Mouse (Mus musculus): ENCODE data around the gene Klhdc9. TPM values are rescaled to one million over a fixed set of nuclear protein-coding genes. Genes with fewer than 3 reads are reported as not detected.
A peak's percentile ranks its signal among the peaks of the same experiment; 100 is the strongest.

Gene Klhdc9
- total and polyA plus RNA-seq, 2 experiments from 2014 or later, result 4.0 to 6.4 TPM

- Histone ChIP-seq H3K36me3 (ENCODE audit: insufficient read depth, low read length) (peaks cover 14% of the 10 kb centered on the region), H3K27ac (ENCODE audit: low read depth, low read length) (peak overlapping the region; percentile 77), H3K9ac (replicated peaks; ENCODE audit: low read length, poor library complexity, severe bottlenecking) (peak overlapping the region; percentile 71), H3K4me3 (ENCODE audit: low read depth, low read length) (peak overlapping the region; percentile 50), H3K4me2 (ENCODE audit: low read depth, low read length, poor library complexity, severe bottlenecking) (peak overlapping the region; percentile 83), H3K9me3 (ENCODE audit: low read length) (peaks cover 3% of the 10 kb centered on the region; the same call in 1 of the 2 replicates), H3K27me3 (ENCODE audit: insufficient read depth, low read length) (no peaks in the 10 kb centered on the region), H3K4me1 (ENCODE audit: insufficient read depth, low read length) (0 out of 2 replicates have a peak, but pooled peaks cover 4% of the 10 kb centered on the region)
- peak; percentile 97 for TF ChIP-seq CTCF (IDR thresholded peaks at IDR 0.05)
- WGBS, result 28% methylated on average over 16 of the region's 16 CpGs
- ATAC-seq (ENCODE audit: low FRiP score) (peak; percentile 75), DNase-seq (ENCODE audit: low spot score) (peak; percentile 90)
Observed at GRCm38 (mm10) chr1:171361106-171362103, 807 bp upstream of the Klhdc9 start.

DNA sequence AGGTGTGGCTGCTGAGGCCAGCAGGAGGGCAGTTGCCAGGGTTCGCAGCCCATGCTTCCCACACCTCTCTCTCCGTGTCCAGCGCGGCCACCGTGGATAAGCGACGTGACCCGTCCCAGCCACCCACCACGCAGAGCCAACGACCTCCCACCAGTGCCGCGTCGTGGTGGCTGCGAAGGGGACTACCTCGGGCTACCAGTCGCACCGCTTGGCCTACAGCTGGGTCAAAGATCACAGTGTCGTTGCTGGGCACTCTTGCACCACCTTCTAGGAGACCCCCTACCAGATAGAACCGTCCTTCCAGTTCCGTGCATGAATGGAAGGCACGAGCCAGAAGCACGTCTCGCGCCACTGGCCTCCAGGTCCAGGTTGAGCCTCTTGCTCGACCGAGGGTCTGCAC, 345 bp downstream of the Klhdc9 start:
- DNase-seq (ENCODE audit: low spot score) (no peak), ATAC-seq (ENCODE audit: low FRiP score) (peak; percentile 48; the same call in 1 of the 2 replicates)
- TF ChIP-seq CTCF (IDR thresholded peaks at IDR 0.05), result no peak
- H3K9ac ChIP-seq (replicated peaks; ENCODE audit: low read length, poor library complexity, severe bottlenecking), result peak overlapping the region; percentile 68
- H3K27ac ChIP-seq (ENCODE audit: low read depth, low read length), result peak overlapping the region; percentile 77
- peak overlapping the region; percentile 83 for H3K4me2 ChIP-seq (ENCODE audit: low read depth, low read length, poor library complexity, severe bottlenecking)
- H3K4me3 ChIP-seq (ENCODE audit: low read depth, low read length), result peak overlapping the region; percentile 50
- peaks cover 3% of the 10 kb centered on the region; the same call in 1 of the 2 replicates for H3K9me3 ChIP-seq (ENCODE audit: low read length)
- H3K36me3 ChIP-seq (ENCODE audit: insufficient read depth, low read length), result peaks cover 14% of the 10 kb centered on the region
- H3K4me1 ChIP-seq (ENCODE audit: insufficient read depth, low read length), result 0 out of 2 replicates have a peak, but pooled peaks cover 4% of the 10 kb centered on the region
- 8% methylated on average over 26 of the region's 26 CpGs for WGBS
- H3K27me3 ChIP-seq (ENCODE audit: insufficient read depth, low read length), result no peaks in the 10 kb centered on the region

- TF ChIP-seq CTCF (IDR thresholded peaks at IDR 0.05), result peak; percentile 84
- ATAC-seq (ENCODE audit: low FRiP score) (no peak), DNase-seq (ENCODE audit: low spot score) (peak; percentile 74)
- Histone ChIP-seq H3K4me3 (ENCODE audit: low read depth, low read length) (no peak overlapping the region), H3K27ac (ENCODE audit: low read depth, low read length) (no peak overlapping the region), H3K9ac (replicated peaks; ENCODE audit: low read length, poor library complexity, severe bottlenecking) (no peak overlapping the region), H3K36me3 (ENCODE audit: insufficient read depth, low read length) (peaks cover 14% of the 10 kb centered on the region), H3K27me3 (ENCODE audit: insufficient read depth, low read length) (no peaks in the 10 kb centered on the region), H3K4me2 (ENCODE audit: low read depth, low read length, poor library complexity, severe bottlenecking) (no peak overlapping the region), H3K9me3 (ENCODE audit: low read length) (peaks cover 3% of the 10 kb centered on the region; the same call in 1 of the 2 replicates), H3K4me1 (ENCODE audit: insufficient read depth, low read length) (0 out of 2 replicates have a peak, but pooled peaks cover 4% of the 10 kb centered on the region)
- 76% methylated on average over 4 of the region's 4 CpGs for WGBS
Observed at GRCm38 (mm10) chr1:171358421-171358820, 2.2 kb downstream of the Klhdc9 start.

GRCm38 (mm10) chr1:171356814-171357213, 3.8 kb downstream of the Klhdc9 start:
- 0 out of 2 replicates have a peak, but pooled peaks cover 4% of the 10 kb centered on the region for H3K4me1 ChIP-seq (ENCODE audit: insufficient read depth, low read length)
- H3K9ac ChIP-seq (replicated peaks; ENCODE audit: low read length, poor library complexity, severe bottlenecking), result no peak overlapping the region
- no peak for TF ChIP-seq CTCF (IDR thresholded peaks at IDR 0.05)
- ATAC-seq (ENCODE audit: low FRiP score) (no peak), DNase-seq (ENCODE audit: low spot score) (no peak)
- no peak overlapping the region for H3K27ac ChIP-seq (ENCODE audit: low read depth, low read length)
- H3K4me3 ChIP-seq (ENCODE audit: low read depth, low read length), result no peak overlapping the region
- peaks cover 14% of the 10 kb centered on the region for H3K36me3 ChIP-seq (ENCODE audit: insufficient read depth, low read length)
- H3K4me2 ChIP-seq (ENCODE audit: low read depth, low read length, poor library complexity, severe bottlenecking), result no peak overlapping the region
- WGBS, result 93% methylated on average over 2 of the region's 2 CpGs
- peaks cover 3% of the 10 kb centered on the region; the same call in 1 of the 2 replicates for H3K9me3 ChIP-seq (ENCODE audit: low read length)
- H3K27me3 ChIP-seq (ENCODE audit: insufficient read depth, low read length), result no peaks in the 10 kb centered on the region

- Histone ChIP-seq H3K27me3 (ENCODE audit: insufficient read depth, low read length) (no peaks in the 10 kb centered on the region), H3K27ac (ENCODE audit: low read depth, low read length) (no peak overlapping the region), H3K4me1 (ENCODE audit: insufficient read depth, low read length) (no peaks in the 10 kb centered on the region), H3K9ac (replicated peaks; ENCODE audit: low read length, poor library complexity, severe bottlenecking) (no peak overlapping the region), H3K4me3 (ENCODE audit: low read depth, low read length) (no peak overlapping the region), H3K4me2 (ENCODE audit: low read depth, low read length, poor library complexity, severe bottlenecking) (no peak overlapping the region), H3K36me3 (ENCODE audit: insufficient read depth, low read length) (peaks cover 14% of the 10 kb centered on the region), H3K9me3 (ENCODE audit: low read length) (peaks cover 3% of the 10 kb centered on the region; the same call in 1 of the 2 replicates)
- peak; percentile 61 for TF ChIP-seq CTCF (IDR thresholded peaks at IDR 0.05)
- ATAC-seq (ENCODE audit: low FRiP score) (no peak), DNase-seq (ENCODE audit: low spot score) (no peak)
- WGBS, result 82% methylated on average over 5 of the region's 5 CpGs
Observed at GRCm38 (mm10) chr1:171355812-171356340, 4.7 kb downstream of the Klhdc9 start.
